Mouse (Mus musculus) lung, adult 2 months (tissue): Measurements from ENCODE around the gene Dph7. TPM values are rescaled to one million over a fixed set of nuclear protein-coding genes. Genes with fewer than 3 reads are reported as not detected.
"Not testable (repeated sequence)": the region's sequence is repeated elsewhere in the genome, so short reads cannot be mapped to it uniquely, and the experiment has no call there.

Source experiments
- DNase-seq: peaks from one replicate; pipeline ENCODE4 v3.0.0; 2022
- H3K4me1 ChIP-seq: fragments of 200-500 bp; 2 replicates; pipeline ENCODE4 v1.6.1; 2011; ENCODE audit warnings: low read length; ENCODE audit not compliant: control insufficient read depth, insufficient read depth
- H3K4me3 ChIP-seq: fragments of 200-500 bp; replicated peaks from 2 replicates; pipeline ENCODE3; 2011; ENCODE audit warnings: low read depth, mild to moderate bottlenecking, control low read depth, low read length; ENCODE audit errors: extremely low read depth
- CTCF ChIP-seq: fragments of 200-500 bp; IDR thresholded peaks from 2 replicates; pipeline ENCODE4 v1.5.1; 2011; ENCODE audit warnings: mild to moderate bottlenecking, low read length, control low read depth; ENCODE audit not compliant: insufficient read depth
- POLR2A ChIP-seq: fragments of 200-500 bp; IDR thresholded peaks from 2 replicates; pipeline ENCODE4 v1.6.1; 2011; ENCODE audit warnings: low read depth, mild to moderate bottlenecking, control low read depth, low read length, borderline replicate concordance; ENCODE audit errors: extremely low read depth
- WGBS: fragments of 180-500 bp; shearing (Covaris S2); methylation state at CpG from one replicate; pipeline ENCODE4 v1.1.7; 2018; 5-methylcytosine and 5-hydroxymethylcytosine counted together
- polyA plus RNA-seq: library from polyadenylated mRNA; depleted of rRNA; stranded (reverse); fragments of >200 nt; gene quantifications from 2 replicates; pipeline ENCODE4 v1.2.3, GENCODE M21; 2012

The Dph7 gene
- polyA plus RNA-seq, 1 experiment = 17.6 TPM

DNA sequence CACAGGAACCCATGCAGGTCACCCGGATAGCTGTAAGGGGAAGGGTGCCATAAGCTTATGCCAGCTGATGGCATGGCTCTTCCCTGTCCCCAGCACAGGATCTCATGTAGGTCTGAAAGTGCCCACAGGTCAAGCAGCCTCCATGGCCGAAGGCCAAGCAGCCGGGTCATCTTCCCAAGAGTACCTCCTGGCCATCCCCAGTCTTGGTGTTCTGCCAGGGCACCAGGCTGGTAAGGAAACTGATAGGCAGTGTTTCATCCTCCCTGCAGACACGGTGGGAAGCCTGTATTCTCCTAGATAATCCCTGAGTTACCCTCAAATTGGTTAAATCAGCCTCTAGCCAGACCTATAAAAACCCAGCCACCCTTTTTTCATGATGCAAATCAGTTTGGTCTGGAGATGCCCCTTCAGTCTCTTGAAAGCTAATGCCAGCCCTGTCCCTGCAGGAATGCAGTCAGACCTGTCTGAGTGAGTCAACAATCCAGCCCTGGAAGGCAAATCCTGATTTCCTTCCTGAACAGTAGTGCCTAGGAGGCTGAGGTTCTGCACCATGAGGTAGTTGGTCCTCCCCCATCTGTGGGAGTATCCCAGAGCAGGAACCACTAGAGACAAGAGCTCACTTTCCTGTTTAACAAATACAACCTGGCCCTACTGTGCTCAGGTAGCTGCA is 34.3 kb upstream of the Dph7 start:
- peak; percentile 76 for DNase-seq
- no peak overlapping the region for H3K4me3 ChIP-seq
- TF ChIP-seq POLR2A (no peak), CTCF (no peak)
- 48% methylated on average over 4 of the region's 4 CpGs for WGBS
- H3K4me1 ChIP-seq = peaks cover 15% of the 10 kb centered on the region

DNA sequence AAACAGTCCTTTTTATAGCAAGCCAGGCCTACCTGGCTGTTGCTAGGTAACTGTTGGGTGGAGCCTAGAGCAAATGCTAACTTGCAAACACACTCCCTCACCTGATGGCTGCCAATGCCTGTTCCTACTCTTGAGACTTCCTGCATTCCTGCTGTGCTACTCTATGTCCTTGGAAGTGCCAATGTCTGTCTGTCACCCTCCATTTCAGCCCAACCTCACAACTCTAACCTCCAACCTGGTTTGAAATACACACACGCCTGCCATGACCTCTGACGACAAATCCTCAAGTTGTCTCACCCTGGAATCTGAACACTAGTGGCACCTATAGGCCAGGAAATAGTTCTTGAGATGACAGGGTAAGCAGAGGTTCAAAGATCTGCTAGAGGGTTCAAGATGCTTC is 33.1 kb upstream of the Dph7 start:
- peak; percentile 52 for DNase-seq
- no peak overlapping the region for H3K4me3 ChIP-seq

DNA sequence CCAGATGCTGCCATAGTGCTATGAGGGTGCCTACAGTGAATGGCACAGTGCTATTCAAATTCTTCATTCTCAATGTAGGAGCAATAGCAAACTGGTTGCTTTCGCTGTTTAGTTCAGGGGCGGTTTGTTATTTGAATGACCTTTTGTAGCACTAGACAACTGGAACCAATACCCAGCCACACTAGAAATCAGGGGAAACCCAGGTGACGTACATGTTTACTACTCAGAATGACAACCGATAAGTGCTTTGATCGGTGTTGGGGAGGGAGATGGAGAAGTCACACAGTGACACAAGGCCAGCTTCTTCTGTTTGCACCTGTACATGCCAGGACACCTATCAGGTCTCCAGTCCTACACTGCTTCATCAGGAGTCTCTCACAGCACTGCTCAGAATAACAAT is 32.6 kb upstream of the Dph7 start:
- H3K4me3 ChIP-seq = no peak overlapping the region
- DNase-seq = no peak
- WGBS = 74% methylated on average over 5 of the region's 5 CpGs
- peaks cover 23% of the 10 kb centered on the region for H3K4me1 ChIP-seq
- TF ChIP-seq CTCF (no peak), POLR2A (no peak)

More for the DNA sequence above, 33.1 kb upstream of the Dph7 start:
- TF ChIP-seq CTCF = no peak
- no peak for TF ChIP-seq POLR2A
- H3K4me1 ChIP-seq = peaks cover 19% of the 10 kb centered on the region
- WGBS = 60% methylated on average over 2 of the region's 2 CpGs

DNA sequence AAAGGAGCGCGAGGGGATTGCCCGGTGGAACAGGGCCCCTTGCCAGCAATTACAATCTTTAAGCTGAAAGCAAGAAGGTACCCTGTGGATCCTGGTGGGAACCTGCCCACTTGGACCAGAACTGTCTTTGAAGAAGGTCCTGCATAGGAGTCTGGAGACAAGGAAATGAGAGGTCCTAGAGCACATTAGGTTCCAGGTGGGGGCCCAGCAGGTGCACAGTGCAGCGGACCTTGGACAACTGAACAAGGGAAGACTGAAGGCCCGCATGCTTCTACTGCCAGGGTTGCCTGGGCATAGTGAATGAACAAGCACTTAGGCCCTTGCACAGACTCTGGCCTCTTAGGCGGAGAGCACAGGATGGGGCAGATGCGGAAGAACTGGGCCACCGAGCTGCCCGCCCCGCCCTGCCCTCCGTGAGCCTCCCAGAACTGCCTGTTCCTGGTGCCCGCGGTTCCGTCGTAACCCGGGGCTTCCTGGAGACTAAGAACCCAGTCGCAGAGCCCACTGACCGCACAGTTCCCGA is 27.7 kb upstream of the Dph7 start:
- 3% methylated on average over 19 of the region's 19 CpGs for WGBS
- peak overlapping the region; percentile 92 for H3K4me3 ChIP-seq
- H3K4me1 ChIP-seq = peaks cover 12% of the 10 kb centered on the region
- no peak for DNase-seq
- TF ChIP-seq CTCF (no peak), POLR2A (peak; percentile 27; the same call in 1 of the 2 replicates)

DNA sequence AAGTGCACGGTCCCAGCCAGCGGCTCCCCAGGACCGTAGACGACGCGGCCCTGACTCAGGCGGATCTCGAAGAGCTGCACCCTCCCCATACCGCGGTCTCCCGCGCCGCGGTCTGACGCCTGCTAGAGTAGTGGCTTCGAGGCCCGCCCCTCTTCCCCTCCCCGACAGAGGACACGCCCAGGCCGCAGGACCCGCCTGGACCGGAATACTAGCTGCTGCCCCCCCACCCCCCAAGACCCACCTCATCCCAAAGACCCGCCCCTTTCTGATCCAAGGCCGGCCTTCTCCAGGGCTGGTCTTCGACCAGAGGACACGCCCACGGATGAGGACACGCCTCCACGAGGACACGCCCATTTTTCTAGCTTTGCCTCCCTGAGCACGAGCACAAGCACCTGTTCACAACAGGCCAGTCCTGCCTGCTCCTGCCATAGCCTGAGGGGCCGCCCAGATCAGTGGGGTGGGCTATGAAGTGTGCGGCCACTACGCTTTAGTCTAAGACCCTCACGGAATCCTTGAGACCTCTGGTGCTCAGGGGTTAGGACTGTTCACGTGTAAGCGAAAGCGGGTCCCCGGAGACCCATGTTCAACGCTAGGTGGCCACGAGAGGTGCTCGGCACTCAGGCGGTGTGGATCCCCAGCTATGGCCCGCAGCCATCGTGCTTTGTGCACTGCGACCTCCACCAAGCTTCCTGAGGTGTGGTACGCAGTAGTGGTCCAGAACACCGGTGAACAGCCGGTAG is 27.0 kb upstream of the Dph7 start, which contains the start of gene Arrdc1:
Gene Arrdc1 (minus strand): TSS at position 196 of the 740 bp plus-strand sequence.
- Histone ChIP-seq H3K4me1 (peaks cover 8% of the 10 kb centered on the region), H3K4me3 (peak within 1 kb of the TSS; percentile 92)
- DNase-seq = peak; percentile 93
- TF ChIP-seq CTCF = peak; percentile 37; the same call in 1 of the 2 replicates
- peak; percentile 78; the same call in 1 of the 2 replicates for TF ChIP-seq POLR2A
- WGBS = 2% methylated on average over 48 of the region's 49 CpGs

DNA sequence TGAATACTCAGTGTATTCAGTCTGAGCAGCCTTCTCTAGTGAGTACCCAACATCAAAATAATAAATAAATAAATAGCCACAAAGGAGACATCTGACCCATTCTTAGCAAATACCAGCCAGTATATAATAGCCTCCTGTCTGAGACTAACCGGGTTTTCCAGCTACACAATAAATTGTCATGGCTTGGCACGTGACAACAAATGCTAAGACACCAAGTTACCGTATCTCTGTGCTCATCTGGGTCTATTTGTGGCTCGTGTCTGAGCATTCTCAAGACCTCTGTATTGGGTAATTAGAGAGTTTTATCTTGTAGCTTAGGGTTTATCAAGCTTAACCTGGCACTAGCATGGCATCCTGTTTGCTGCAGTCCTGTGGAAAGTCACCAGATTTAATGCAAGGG is 20.1 kb upstream of the Dph7 start:
- no peak for DNase-seq
- 73% methylated on average over 4 of the region's 4 CpGs for WGBS
- no peak overlapping the region for H3K4me3 ChIP-seq
- H3K4me1 ChIP-seq = no peaks in the 10 kb centered on the region
- TF ChIP-seq CTCF (no peak), POLR2A (no peak)

DNA sequence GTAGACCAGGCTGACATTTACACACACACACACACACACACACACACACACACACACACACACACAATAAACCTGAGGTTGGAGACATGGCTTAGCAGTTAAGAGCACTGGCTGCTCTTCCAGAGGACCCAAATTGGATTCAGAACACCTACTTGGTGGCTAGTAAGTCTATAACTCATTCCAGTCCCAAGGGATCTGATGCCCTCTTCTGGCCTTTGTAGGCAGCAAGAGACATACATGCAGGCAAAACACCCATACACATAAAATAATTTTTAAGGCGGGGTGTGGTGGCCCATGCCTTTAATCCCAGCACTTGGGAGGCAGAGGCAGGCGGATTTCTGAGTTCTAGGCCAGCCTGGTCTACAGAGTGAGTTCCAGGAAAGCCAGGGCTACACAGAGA is 17.9 kb upstream of the Dph7 start:
- H3K4me3 ChIP-seq, H3K4me1 ChIP-seq: not testable (repeated sequence)
- 30% methylated on average over 2 of the region's 2 CpGs for WGBS
- DNase-seq = peak; percentile 22

DNA sequence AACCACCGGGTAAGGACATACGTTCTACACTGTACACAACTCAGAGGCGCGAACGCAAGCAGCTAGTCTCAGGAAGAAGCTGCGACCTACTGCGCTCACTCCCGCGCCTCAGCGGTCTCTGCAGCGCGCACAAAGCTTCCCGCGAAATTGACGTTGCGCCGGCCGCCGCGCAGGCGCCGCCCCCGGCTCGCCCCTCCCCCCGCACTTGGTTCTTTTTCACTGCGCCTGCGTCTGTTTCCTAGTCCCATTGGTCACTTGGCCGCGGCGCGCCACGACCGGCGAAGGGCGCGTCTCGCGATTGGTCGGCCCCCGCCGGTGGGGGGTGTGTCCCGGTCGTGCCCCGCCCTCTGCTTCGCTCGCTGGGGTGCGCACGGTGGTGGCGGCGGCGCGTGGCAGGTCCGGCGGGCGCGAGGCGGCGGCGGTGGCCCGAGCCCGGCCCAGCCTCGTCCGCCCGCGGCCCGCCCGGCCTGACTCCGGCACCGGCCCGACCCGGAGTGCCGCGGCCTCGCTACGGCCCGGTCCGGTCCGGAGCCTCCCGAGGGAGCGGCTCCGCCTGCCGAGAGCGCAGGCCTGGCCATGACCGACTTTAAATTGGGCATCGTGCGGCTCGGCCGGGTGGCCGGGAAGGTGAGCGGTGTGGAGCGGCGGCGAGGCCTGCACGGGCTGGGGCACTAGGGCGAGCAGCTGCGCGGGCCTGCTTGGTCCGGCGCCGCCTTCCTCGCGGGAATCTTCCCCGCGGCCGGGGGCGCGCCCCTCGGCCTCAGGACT is 12.6 kb upstream of the Dph7 start, which contains the start of gene Zmynd19:
Gene Zmynd19 (plus strand): TSS at position 372 of the 768 bp plus-strand sequence.
- 1% methylated on average over 98 of the region's 108 CpGs for WGBS
- Histone ChIP-seq H3K4me3 (peak within 1 kb of the TSS; percentile 66), H3K4me1 (no peaks in the 10 kb centered on the region)
- TF ChIP-seq POLR2A = peak; percentile 17; the same call in 1 of the 2 replicates
- TF ChIP-seq CTCF = no peak
- DNase-seq = peak; percentile 97

DNA sequence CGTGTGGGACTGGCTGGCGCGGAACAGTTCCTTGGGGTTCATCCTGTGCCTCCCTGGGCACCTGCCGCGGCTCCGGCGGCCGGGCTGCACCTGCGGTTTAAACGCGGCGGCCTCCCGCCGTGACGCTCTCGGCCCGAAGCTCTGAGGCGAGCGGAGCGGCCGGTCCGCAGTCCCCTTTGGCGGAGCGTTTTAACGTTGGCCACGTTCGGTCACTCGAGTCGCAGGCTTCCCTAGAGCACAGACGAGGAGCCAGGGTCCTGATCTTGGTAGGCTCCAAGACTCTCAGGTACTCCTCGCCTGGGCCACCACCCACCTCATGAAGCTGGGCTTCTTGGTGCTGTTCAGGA is 12.0 kb upstream of the Dph7 start:
- H3K4me3 ChIP-seq = peak overlapping the region; percentile 66
- H3K4me1 ChIP-seq = no peaks in the 10 kb centered on the region
- under 1% methylated on average over 31 of the region's 31 CpGs for WGBS
- TF ChIP-seq POLR2A = no peak
- no peak for TF ChIP-seq CTCF
- peak; percentile 32 for DNase-seq
